Mouse (Mus musculus) layer of hippocampus, postnatal 36 days (tissue): ENCODE results near the gene Gm14862. TPM values are rescaled to one million over a fixed set of nuclear protein-coding genes. Genes with fewer than 3 reads are reported as not detected.

Source experiments
- DNase-seq, 2 experiments: peaks; one replicate each; pipeline ENCODE4 v3.0.0; 2022
- total RNA-seq, 2 experiments: library from RNA; stranded (reverse); gene quantifications; 2 replicates each; pipeline ENCODE4 v1.2.3; 2021

Gm14862 gene
- total RNA-seq, 2 experiments from 2014 or later, result not detected

- DNase-seq, result no peak
Measured at GRCm38 (mm10) chrX:9222412-9223221, 34.1 kb downstream of the Gm14862 start.

DNA sequence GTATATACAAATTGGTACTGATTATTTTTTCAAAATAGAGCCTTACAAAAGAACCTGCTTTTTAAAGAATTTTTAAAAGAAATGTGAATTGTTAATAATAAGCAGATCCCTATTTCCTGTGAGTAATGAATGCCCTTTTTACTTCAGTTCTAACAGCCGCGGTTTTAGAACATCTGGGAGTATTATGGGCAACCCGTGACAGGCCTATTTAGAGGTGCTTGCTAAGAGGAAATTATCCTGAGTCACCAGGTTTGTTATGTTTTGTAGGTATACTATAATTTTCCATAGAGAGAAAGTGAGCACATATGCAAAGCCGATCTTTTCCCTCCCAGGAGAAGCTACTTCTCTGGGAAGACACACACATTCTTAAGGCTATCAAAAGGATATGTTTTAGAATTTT lies 35.0 kb downstream of the Gm14862 start:
- DNase-seq, result no peak

DNA sequence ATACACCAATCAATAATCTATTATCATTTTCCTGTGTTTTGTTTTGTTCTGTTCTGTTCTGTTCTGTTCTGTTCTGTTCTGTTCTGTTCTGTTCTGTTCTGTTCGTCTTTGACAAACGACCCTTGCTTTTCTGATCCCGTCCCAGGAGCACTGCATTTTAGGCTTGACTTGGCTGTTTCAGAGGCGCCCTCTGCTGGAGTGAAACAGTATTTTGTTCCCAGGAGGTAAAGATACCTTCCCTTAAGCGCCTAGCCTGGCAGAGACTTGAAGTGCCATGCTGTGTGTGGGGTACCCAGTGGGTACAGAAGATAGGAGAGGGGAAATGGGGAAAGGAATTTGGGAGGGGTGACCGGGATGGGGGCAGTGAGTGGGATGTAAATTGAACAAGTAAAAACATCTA lies 35.5 kb downstream of the Gm14862 start:
- peak in 1 of 2 experiments; percentile 6 for DNase-seq

DNA sequence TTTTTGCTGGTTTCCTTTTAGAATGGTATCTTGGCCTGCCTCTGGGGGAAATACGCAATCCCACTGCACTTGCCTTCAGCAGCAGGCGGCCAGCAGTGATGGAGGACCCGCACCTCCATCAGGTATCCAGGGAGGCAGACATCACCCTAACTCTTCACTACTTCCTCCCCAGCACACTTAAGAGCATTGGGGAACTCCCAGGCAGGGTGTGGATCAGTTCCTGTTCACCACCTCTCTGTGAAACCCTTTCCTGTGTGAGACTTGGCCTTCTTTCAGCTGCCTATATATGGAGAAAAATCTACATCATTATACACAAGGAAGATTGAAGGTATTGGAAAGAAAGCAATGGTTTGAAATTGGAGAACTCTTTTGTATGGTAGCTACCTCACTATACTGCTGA lies 37.1 kb downstream of the Gm14862 start:
- no peak for DNase-seq

DNA sequence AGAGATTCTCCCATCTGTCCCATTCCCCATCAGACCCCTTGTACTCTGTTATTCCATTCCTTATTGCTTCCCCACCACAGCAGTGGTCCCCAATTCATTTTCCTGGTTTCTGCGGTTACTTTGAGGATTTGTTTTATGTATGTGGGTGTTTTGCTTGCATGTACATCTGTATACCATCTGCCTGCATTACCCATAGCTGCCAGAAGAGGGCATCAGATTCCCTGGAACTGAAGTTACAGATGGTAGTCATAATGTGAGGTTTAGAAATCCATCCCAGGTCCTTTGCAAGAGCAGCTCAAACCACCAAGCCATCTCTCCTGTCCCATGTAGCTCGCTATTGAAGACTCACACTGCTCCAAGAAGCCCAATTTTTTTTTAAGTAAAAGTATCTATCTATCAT lies 40.5 kb downstream of the Gm14862 start:
- DNase-seq, result no peak

GRCm38 (mm10) chrX:9205121-9205520 lies 51.6 kb downstream of the Gm14862 start:
- DNase-seq, result no peak

DNA sequence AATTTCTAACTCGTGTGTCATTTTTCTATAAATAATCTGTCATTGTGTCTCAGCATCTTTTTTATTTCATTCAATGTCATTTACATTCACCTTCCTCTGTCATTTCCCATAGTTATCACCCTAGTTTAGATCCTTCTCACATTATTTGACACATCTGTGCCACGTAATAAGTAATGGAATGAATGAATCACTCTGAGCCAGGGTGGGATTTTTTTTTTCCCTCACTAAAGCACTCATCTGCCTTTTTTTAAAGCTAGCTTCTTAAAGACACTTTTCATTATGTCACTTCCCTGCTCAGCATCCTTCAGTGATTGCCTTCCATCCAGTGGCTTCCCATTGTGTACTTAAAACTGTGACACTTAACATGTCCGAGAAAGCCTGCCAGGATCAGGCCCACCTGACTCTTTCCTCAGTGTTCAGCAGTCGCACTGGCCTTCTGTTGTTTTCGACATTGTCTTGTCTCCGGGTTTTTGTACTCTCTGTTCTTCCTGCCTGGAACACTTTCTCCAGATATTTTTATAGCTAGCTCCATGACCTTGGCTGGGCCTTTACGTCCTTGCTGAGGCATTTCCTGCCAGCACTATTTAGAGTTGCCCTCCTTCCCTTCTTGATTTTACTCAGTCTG lies 53.8 kb downstream of the Gm14862 start:
- DNase-seq, result no peak

- DNase-seq, result no peak
Measured at GRCm38 (mm10) chrX:9201954-9202353, 54.7 kb downstream of the Gm14862 start.

Other genes starting within 250 kb of the Gm14862 start
- gene Fthl17e, start 223.4 kb downstream of the Gm14862 start, total RNA-seq, result not detected
- gene Fthl17f, start 193.9 kb downstream of the Gm14862 start, total RNA-seq, result not detected
- not detected for gene 4930402K13Rik, start 152.3 kb downstream of the Gm14862 start, total RNA-seq
- 1 to 10 TPM; 5.6 to 5.7 TPM for gene Lancl3, start 57.0 kb downstream of the Gm14862 start, total RNA-seq
- gene Xk, start 15.9 kb upstream of the Gm14862 start, total RNA-seq, result 10 to 100 TPM; 14.9 to 16.7 TPM
- under 1 TPM in 1 of 2 experiments, not detected in 1; 0.72 TPM for gene H2al1m, start 26.9 kb upstream of the Gm14862 start, total RNA-seq
- not detected for gene H2al1k, start 93.7 kb upstream of the Gm14862 start, total RNA-seq
- gene Cybb, start 230.9 kb upstream of the Gm14862 start, total RNA-seq, result under 1 TPM; 0.61 to 0.80 TPM